Mouse (Mus musculus) MN1 (cell line): ENCODE data around the gene Ccnt1.

Source experiments
- DNase-seq: peaks from one replicate; pipeline ENCODE4 v3.0.0-alpha.2; 2016; ENCODE audit warnings: low spot score

The Ccnt1 gene

GRCm38 (mm10) chr15:98570873-98571538 is at the start of gene Ccnt1, which contains the start of gene 4930415O20Rik:
TSS of gene Ccnt1 (minus strand) at chr15:98570923.
TSS of gene 4930415O20Rik (plus strand) at chr15:98571004.
- DNase-seq, result no peak

GRCm38 (mm10) chr15:98617176-98617537 is 46.4 kb upstream of the Ccnt1 start:
- peak; percentile 92 for DNase-seq

- peak; percentile 78 for DNase-seq
These were observed 45.8 kb upstream of the Ccnt1 start for GRCm38 (mm10) chr15:98616362-98617175.

GRCm38 (mm10) chr15:98615751-98616150 is 45.0 kb upstream of the Ccnt1 start:
- DNase-seq, result no peak

DNA sequence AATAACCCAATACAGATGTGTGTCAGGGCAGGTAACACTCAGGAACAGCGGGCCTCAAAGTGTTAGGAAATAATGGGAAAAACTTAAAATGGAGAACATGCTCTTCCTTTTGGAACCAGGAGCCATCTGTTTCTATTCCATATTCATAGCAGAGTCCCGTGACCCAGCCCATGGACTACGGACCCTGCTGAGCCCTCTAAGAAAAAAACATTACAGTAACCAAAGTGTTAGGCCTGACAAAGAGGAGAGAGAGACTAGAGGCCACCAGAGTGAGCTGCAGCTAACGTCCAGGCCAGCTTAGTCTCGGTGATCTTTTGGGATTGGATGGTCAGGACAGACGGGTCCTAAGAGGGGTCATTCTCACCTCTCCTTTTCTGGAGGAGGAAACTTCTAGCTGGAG is 44.2 kb upstream of the Ccnt1 start:
- peak; percentile 52 for DNase-seq

GRCm38 (mm10) chr15:98614551-98614950 is 43.8 kb upstream of the Ccnt1 start:
- peak; percentile 87 for DNase-seq

DNA sequence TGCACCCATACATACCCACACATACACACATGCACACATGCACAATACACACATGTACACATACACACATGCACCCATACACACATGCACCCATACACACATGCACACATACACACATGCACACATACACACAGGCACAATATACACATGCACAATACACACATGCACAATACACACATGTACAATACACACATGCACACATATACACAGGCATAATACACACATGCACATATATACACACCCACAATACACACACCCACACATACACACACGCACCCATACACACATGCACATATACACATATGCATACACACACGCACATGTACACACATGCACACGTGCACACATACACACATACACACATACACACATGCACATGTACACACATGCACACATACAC is 41.5 kb upstream of the Ccnt1 start:
- DNase-seq, result no peak

- peak; percentile 49 for DNase-seq
These were observed 39.5 kb upstream of the Ccnt1 start for GRCm38 (mm10) chr15:98610131-98610633.

GRCm38 (mm10) chr15:98609331-98610130 is 38.8 kb upstream of the Ccnt1 start, which contains the start of gene Adcy6:
TSS of gene Adcy6 (minus strand) at chr15:98610076.
- DNase-seq, result peak; percentile 84

- DNase-seq, result peak; percentile 59
These were observed 38.1 kb upstream of the Ccnt1 start for GRCm38 (mm10) chr15:98608784-98609250.

GRCm38 (mm10) chr15:98608058-98608783 is 37.5 kb upstream of the Ccnt1 start:
- DNase-seq, result peak; percentile 75

GRCm38 (mm10) chr15:98607557-98607956 is 36.8 kb upstream of the Ccnt1 start:
- DNase-seq, result peak; percentile 98

- DNase-seq, result peak; percentile 29
These were observed 36.0 kb upstream of the Ccnt1 start for GRCm38 (mm10) chr15:98606739-98607138.

GRCm38 (mm10) chr15:98606051-98606536 is 35.4 kb upstream of the Ccnt1 start:
- no peak for DNase-seq

- no peak for DNase-seq
These were observed 33.4 kb upstream of the Ccnt1 start for GRCm38 (mm10) chr15:98604041-98604575.

DNA sequence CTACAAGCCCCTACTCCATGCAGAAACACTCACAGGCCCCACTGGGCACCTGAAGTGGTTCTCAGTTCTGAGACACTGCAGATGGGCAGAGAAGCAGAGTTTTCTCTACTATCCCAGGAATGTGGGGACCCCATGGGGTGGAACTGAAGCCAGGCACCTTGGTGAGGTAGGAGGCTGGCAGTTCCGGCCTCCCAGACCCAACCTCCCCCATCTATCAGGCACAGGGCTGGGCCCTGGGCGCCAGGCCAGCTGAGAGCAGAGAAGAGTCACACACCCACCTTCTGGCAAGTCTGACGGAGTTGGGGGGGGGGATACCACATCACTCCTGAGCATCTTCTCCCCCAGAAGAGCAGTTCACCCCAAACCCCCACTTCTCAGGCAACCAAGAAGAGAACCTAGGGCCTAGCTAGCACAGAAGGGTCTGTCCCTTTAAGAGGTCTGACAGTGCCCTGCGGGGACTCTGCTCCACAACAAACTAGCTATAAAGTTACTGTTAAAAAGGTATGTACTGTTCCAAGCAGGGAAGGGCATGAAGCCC is 32.3 kb upstream of the Ccnt1 start:
- DNase-seq, result peak; percentile 46

DNA sequence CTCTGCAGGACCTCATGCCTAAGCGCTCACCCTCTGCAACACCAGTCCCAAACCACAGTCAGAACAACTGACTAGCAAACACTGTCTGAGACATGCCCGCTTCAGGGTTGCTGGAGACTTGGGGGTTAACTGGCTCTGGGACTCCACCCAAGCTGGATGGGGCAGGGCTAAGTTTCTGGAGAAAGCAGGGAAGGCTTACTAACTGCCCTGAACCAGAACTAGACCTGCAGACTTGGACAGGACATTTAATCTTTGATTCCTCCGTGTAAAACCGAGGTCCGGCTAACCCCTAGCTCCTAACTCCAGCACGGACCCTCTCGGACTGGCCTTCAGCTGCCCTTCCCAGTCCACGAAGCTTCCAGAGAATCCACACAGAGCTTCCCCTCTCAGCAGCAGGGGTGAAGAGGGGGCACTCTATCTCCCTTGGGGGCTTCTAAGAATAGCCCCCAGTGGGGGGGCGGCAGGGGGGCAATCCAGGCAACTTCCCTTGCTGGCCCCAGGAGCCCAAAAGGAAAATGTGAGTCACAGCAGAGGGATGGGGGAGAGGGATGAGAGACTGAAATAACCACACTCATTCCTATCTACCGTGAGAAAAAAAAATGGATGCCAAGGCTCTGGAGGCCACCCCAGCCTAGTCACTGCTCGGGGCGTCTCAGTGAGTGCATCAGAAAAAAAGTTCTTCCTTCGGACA is 31.6 kb upstream of the Ccnt1 start:
- DNase-seq, result peak; percentile 41

GRCm38 (mm10) chr15:98601832-98602190 is 31.1 kb upstream of the Ccnt1 start:
- no peak for DNase-seq

DNA sequence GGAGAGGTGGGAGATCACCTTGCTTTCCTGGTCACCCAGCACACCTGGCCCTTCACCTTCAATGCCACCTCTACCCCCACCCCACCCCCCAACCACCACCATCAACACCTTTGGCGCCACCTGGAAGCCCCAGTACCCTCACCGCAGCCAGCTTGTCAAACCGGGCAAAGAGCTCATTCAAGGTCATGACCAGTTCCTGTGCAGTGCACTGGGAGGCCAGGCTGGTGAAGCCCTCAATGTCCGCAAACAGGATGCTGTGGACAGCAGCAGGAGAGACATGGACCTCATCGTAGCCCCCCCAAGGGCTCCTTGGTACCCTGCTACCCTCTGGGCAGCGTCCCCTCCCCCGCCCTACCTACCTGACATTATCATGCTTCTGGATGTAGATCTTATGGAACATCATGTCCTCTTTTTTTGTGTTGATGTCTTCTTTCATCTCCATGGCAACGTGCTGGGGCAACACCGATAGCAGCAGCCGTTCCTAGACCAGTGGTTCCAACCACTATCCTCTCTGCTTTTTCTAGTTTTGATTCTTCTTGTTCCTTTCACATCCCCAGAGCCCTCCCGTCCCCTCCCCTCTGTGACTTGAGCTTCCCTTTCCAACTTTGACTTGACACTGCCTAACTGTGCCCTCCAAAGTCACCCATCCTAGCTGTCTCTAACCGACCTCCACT is 29.4 kb upstream of the Ccnt1 start:
- no peak for DNase-seq

- no peak for DNase-seq
These were observed 25.9 kb upstream of the Ccnt1 start for GRCm38 (mm10) chr15:98596609-98597008.
